Mouse (Mus musculus) spleen, adult 2 months (tissue): ENCODE measurements at regions not wholly inside any gene's neighbourhood (a gene's known extent, or its start where the extent isn't known, plus 50 kb on each side); places are given as distances from the start of the nearest gene placed in this dataset.

Experiments used
- DNase-seq, 2 experiments: peaks; one replicate each; pipeline versions ENCODE4 v3.0.0 to v3.0.0-alpha.2; 2012 to 2021; ENCODE audit warnings: low spot score in 2 of 2, low read depth in 1 of 2
- H3K27ac ChIP-seq: fragments of 200-500 bp; 2 replicates; pipeline ENCODE4 v1.5.1; 2012; ENCODE audit warnings: low read length, inconsistent platforms; ENCODE audit not compliant: insufficient read depth
- H3K27me3 ChIP-seq: fragments of 200-500 bp; 2 replicates; pipeline ENCODE4 v1.6.1; 2012; ENCODE audit warnings: mild to moderate bottlenecking, moderate library complexity, low read length, inconsistent platforms; ENCODE audit not compliant: control insufficient read depth, insufficient read depth
- H3K36me3 ChIP-seq: fragments of 200-500 bp; 2 replicates; pipeline ENCODE4 v1.6.1; 2012; ENCODE audit warnings: mild to moderate bottlenecking, low read length, inconsistent platforms; ENCODE audit not compliant: control insufficient read depth, insufficient read depth
- H3K4me1 ChIP-seq: fragments of 200-500 bp; 2 replicates; pipeline ENCODE4 v1.6.1; 2011; ENCODE audit warnings: inconsistent platforms; ENCODE audit not compliant: control insufficient read depth, insufficient read depth, insufficient read length
- H3K4me3 ChIP-seq: fragments of 200-500 bp; 2 replicates; pipeline ENCODE4 v1.5.1; 2011; ENCODE audit warnings: mild to moderate bottlenecking, inconsistent platforms; ENCODE audit not compliant: insufficient read depth, insufficient read length; ENCODE audit errors: extremely low read depth
- CTCF ChIP-seq: fragments of 200-500 bp; IDR thresholded peaks from 2 replicates; pipeline ENCODE4 v1.5.1; 2011; ENCODE audit warnings: mild to moderate bottlenecking, inconsistent platforms; ENCODE audit not compliant: insufficient read depth, insufficient read length, insufficient replicate concordance; ENCODE audit errors: extremely low read depth
- POLR2A ChIP-seq: fragments of 200-500 bp; IDR thresholded peaks from 2 replicates; pipeline ENCODE4 v1.6.1; 2011; ENCODE audit warnings: low read depth, low read length, inconsistent platforms
- WGBS: fragments of 180-500 bp; shearing (Covaris S2); methylation state at CpG from one replicate; pipeline ENCODE4 v1.1.7; 2018; 5-methylcytosine and 5-hydroxymethylcytosine counted together

GRCm38 (mm10) chr7:72601933-72602332, 295.5 kb upstream of the Mctp2 start:
- Histone ChIP-seq H3K27ac (no peak overlapping the region), H3K36me3 (no peaks in the 10 kb centered on the region), H3K27me3 (no peaks in the 10 kb centered on the region), H3K4me3 (no peak overlapping the region), H3K4me1 (no peaks in the 10 kb centered on the region)
- TF ChIP-seq CTCF = no peak
- no peak for TF ChIP-seq POLR2A
- WGBS = 89% methylated on average over 8 of the region's 8 CpGs
- DNase-seq = no peak

- WGBS = 56% methylated on average over 3 of the region's 3 CpGs
- H3K4me1 ChIP-seq = no peaks in the 10 kb centered on the region
- H3K27me3 ChIP-seq = no peaks in the 10 kb centered on the region
- H3K36me3 ChIP-seq = no peaks in the 10 kb centered on the region
- DNase-seq = no peak
- H3K4me3 ChIP-seq = no peak overlapping the region
- TF ChIP-seq POLR2A (no peak), CTCF (no peak)
- H3K27ac ChIP-seq = no peak overlapping the region
Measured at GRCm38 (mm10) chr7:72609791-72610190, 303.4 kb upstream of the Mctp2 start.

- no peak for TF ChIP-seq POLR2A
- WGBS = 81% methylated on average over 4 of the region's 4 CpGs
Measured at GRCm38 (mm10) chr7:72615232-72615631, 308.8 kb upstream of the Mctp2 start.

GRCm38 (mm10) chr7:72627369-72627768, 321.0 kb upstream of the Mctp2 start:
- WGBS = 83% methylated on average over 4 of the region's 4 CpGs
- no peak overlapping the region for H3K27ac ChIP-seq
- no peaks in the 10 kb centered on the region for H3K4me1 ChIP-seq
- no peak for TF ChIP-seq CTCF
- TF ChIP-seq POLR2A = no peak
- no peak overlapping the region for H3K4me3 ChIP-seq
- H3K36me3 ChIP-seq = no peaks in the 10 kb centered on the region
- DNase-seq = no peak
- no peaks in the 10 kb centered on the region for H3K27me3 ChIP-seq

More at GRCm38 (mm10) chr7:72615232-72615631, 308.8 kb upstream of the Mctp2 start:
- no peaks in the 10 kb centered on the region for H3K36me3 ChIP-seq
- H3K27ac ChIP-seq = no peak overlapping the region
- DNase-seq = no peak
- H3K27me3 ChIP-seq = no peaks in the 10 kb centered on the region
- H3K4me1 ChIP-seq = no peaks in the 10 kb centered on the region
- no peak overlapping the region for H3K4me3 ChIP-seq

- no peak overlapping the region for H3K27ac ChIP-seq
- H3K4me1 ChIP-seq = no peaks in the 10 kb centered on the region
- TF ChIP-seq CTCF (no peak), POLR2A (no peak)
- DNase-seq = no peak
- H3K36me3 ChIP-seq = no peaks in the 10 kb centered on the region
- no peaks in the 10 kb centered on the region for H3K27me3 ChIP-seq
- WGBS = 82% methylated on average over 2 of the region's 2 CpGs
- no peak overlapping the region for H3K4me3 ChIP-seq
Measured at GRCm38 (mm10) chr7:72639566-72639965, 333.2 kb upstream of the Mctp2 start.

GRCm38 (mm10) chr7:72675018-72675417, 368.6 kb upstream of the Mctp2 start:
- no peak for TF ChIP-seq POLR2A
- Histone ChIP-seq H3K27me3 (no peaks in the 10 kb centered on the region), H3K27ac (no peak overlapping the region), H3K36me3 (no peaks in the 10 kb centered on the region), H3K4me3 (no peak overlapping the region), H3K4me1 (no peaks in the 10 kb centered on the region)
- 82% methylated on average over 6 of the region's 6 CpGs for WGBS
- no peak for DNase-seq

- 69% methylated on average over 2 of the region's 2 CpGs for WGBS
- Histone ChIP-seq H3K4me3 (no peak overlapping the region), H3K27ac (no peak overlapping the region)
Measured at GRCm38 (mm10) chr7:72685803-72686202, 379.4 kb upstream of the Mctp2 start.

More at GRCm38 (mm10) chr7:72685803-72686202, 379.4 kb upstream of the Mctp2 start:
- no peaks in the 10 kb centered on the region for H3K36me3 ChIP-seq
- H3K4me1 ChIP-seq = no peaks in the 10 kb centered on the region
- H3K27me3 ChIP-seq = no peaks in the 10 kb centered on the region
- TF ChIP-seq POLR2A = no peak
- TF ChIP-seq CTCF = no peak
- DNase-seq = no peak
